Mouse (Mus musculus) cortical plate, adult 2 months (tissue): ENCODE measurements around the gene Wdr3.

Experiments used
- CTCF ChIP-seq: fragments of 200-500 bp; IDR thresholded peaks from 2 replicates; pipeline ENCODE4 v1.5.1; 2011; ENCODE audit warnings: mild to moderate bottlenecking, control low read depth, low read length; ENCODE audit not compliant: insufficient read depth; ENCODE audit errors: extremely low read depth
- POLR2A ChIP-seq: fragments of 200-500 bp; IDR thresholded peaks from 2 replicates; pipeline ENCODE4 v1.6.1; 2011; ENCODE audit warnings: mild to moderate bottlenecking, low read length, control low read depth; ENCODE audit not compliant: insufficient read depth; ENCODE audit errors: extremely low read depth

GRCm38 (mm10) chr3:100201554-100201953 lies 39.3 kb upstream of the Wdr3 start:
- no peak for TF ChIP-seq POLR2A
- TF ChIP-seq CTCF, result no peak
